Mouse (Mus musculus) left cerebral cortex, adult 2 months (tissue): ENCODE data around the gene Npepps. TPM values are rescaled to one million over a fixed set of nuclear protein-coding genes. Genes with fewer than 3 reads are reported as not detected.
A peak's percentile ranks its signal among the peaks of the same experiment; 100 is the strongest.

Source experiments
- DNase-seq, 2 experiments: peaks; one replicate each; pipeline ENCODE4 v3.0.0; 2021 to 2022; ENCODE audit warnings: low spot score in 2 of 2, mixed read lengths in 1 of 2; ENCODE audit errors: extremely low spot score in 1 of 2
- H3K27ac ChIP-seq: fragments of 200-600 bp; 2 replicates; pipeline ENCODE4 v1.8.1; 2022
- H3K4me3 ChIP-seq: fragments of 200-600 bp; 2 replicates; pipeline ENCODE4 v1.8.1; 2022
- CTCF ChIP-seq: fragments of 200-600 bp; IDR thresholded peaks from 2 replicates; pipeline ENCODE4 v1.8.1; 2022; ENCODE audit warnings: antibody characterized with exemption, mild to moderate bottlenecking, moderate library complexity
- intact Hi-C: fragments of 180-260 bp; cut with DNase I; formaldehyde crosslinking; loops from one replicate; pipeline ENCODE4 v1.15.1; 2025
- total RNA-seq, 2 experiments: library from RNA; stranded (reverse); gene quantifications; 2 replicates each; pipeline ENCODE4 v1.2.3; 2021

Gene Npepps
- total RNA-seq, 2 experiments from 2014 or later: 142 to 143 TPM

DNA sequence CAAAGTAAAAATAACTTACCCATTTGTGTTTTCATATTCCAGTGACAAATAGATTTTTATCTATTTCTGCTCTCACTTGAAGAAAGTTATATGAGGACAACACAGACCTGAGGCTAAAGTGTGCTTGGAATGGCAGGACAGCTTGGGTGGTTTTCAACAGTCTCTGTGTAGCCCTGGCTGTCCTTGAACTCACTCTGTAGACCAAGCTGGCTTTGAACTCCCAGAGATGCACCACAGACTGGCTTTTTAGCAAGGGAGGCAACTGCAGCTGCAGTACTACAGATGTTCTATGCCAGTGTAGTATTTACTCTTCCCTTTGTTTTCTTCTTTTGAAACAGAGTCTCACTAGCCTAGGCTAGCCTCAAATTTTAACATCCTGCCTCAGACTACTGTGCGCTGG, 54.3 kb downstream of the Npepps start:
- DNase-seq: no peak
- intact Hi-C loops: no loop called here
- Histone ChIP-seq H3K27ac (no peak overlapping the region), H3K4me3 (no peak overlapping the region)
- TF ChIP-seq CTCF: no peak

DNA sequence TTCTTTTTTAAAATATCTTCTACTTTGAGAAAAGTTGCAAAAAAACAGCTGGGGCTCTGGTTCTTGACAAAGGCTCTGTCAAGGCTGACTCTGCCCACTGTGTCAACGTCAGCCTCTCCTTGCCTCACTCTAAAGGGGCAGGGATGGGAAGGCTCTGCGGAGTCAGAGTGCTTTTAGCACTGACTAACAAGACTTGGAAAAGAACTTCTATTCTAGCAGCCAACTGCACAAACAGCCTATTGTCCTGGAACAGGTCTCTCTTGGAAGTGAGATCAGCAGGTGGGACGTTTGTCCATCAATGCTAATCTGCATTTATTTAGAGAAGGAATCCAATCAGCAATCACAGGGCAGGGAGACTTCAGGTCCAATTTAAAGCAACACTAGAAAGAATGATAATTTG, 57.0 kb downstream of the Npepps start:
- no peak for TF ChIP-seq CTCF
- H3K4me3 ChIP-seq: no peak overlapping the region
- no peak overlapping the region for H3K27ac ChIP-seq
- no peak for DNase-seq
- intact Hi-C loops: no loop called here

DNA sequence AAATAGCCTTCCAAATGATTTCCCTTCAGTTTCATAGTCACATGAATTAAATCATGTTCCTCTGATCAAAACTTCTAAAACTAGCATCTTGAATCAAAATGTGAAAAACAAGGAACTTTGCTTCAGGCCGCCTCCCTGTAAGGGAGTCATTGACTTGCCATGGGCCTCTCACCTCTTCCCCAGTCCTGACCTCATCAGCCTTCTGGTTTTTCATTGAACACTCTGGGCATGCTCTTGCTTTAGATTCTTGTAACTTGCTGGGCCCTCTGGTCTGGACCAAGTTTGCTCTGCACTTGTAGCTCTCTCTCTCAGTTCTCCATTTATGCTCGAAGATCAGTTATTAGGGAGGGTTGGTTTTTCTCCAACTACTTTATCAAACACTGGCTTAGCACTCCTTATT, 58.8 kb downstream of the Npepps start:
- no peak for TF ChIP-seq CTCF
- intact Hi-C loops: no loop called here
- no peak for DNase-seq
- Histone ChIP-seq H3K4me3 (no peak overlapping the region), H3K27ac (no peak overlapping the region)

DNA sequence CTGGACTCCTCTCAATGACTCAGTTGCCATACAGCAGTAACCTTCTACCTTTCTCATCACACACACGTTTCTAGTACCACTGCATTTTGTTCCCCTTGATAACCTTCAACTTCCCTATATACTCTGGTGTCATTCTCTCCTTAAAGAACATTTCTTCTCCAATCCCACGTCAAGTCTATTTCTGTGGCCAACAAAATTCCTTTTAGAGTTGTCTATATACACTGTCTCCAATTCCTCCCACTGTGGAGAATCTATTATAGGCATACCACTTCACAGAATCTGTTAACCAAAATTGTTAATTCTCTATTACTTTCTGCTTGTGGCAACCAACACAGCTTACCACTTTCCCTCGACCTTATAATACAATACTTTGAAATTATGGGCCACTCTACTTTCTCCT, 60.2 kb downstream of the Npepps start:
- no peak for TF ChIP-seq CTCF
- intact Hi-C loops: no loop called here
- H3K4me3 ChIP-seq: no peak overlapping the region
- peak overlapping the region; percentile 62 for H3K27ac ChIP-seq
- no peak for DNase-seq

DNA sequence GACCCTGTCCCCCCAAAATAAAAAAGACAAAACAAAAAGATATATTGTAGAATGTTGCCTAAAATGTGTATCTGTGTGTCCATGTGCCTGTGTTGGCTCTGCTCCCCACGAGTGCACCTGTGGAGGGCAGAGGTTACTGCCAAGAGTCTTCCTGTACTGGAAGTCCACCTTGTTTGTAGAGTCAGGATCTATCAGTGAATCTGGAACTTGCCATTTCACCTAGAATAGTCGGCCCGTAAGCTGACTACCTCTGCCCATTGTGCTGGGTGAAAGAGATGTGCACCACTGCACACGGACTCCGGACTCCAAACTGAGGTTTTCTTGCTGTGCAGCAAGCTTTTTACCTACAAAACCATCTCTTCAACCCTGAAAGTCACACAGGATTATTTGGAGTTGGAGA, 66.0 kb downstream of the Npepps start:
- intact Hi-C loops: no loop called here
- H3K27ac ChIP-seq: no peak overlapping the region
- DNase-seq: no peak

DNA sequence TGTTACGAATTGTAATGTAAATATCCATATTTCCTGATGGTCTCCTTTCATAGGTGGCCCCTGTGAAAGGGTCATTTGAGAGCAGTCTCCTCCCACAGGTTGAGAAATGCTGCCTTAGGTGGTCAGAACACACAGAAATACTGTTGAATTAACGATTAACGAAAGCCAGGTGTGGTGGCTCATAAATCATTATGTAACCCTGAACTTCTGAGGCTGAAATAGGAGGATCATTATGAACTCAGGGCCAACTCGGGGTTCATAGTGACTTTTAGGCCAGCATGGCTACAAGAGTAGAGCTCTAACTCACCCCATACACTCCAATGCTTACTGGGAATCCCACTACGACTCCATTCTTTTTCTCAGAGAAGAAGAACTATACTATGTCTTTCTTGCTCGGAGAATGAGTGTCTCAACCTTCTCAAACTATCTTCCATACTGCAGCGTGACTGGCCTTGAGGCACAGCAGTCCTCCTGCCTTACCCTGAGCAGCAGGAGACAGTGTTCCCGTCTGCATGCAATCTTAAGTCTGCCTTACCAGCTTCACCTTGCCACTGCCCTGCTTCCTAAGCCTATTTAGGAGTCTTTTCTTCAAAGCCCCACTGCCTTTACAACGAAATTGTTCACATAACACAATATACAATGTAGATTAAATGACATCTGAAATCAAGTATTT, 69.6 kb downstream of the Npepps start:
- no peak for DNase-seq
- TF ChIP-seq CTCF: no peak
- intact Hi-C loops: no loop called here
- H3K4me3 ChIP-seq: no peak overlapping the region
- H3K27ac ChIP-seq: no peak overlapping the region

More for the DNA sequence above, 66.0 kb downstream of the Npepps start:
- no peak overlapping the region for H3K4me3 ChIP-seq
- TF ChIP-seq CTCF: no peak

DNA sequence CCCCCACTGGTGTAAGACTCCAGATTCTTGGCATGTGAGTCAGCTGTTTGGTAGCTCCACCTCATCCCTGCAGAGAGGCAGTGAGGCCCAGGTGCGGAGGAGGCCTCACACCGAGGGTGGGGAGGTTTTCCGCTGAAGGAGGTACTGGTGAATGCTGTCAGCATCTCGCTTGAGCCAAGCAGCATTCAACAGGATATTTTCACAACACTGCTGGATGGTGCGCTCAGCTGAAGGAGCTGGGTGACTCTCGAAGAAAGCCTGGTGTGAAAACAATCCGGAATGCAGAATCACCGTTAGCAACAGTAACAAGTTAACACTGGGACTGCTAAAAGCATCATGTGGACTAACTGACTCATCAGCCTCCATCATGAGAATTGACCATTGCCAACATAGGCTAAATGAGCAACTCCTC, 73.4 kb downstream of the Npepps start:
- peak; percentile 57 to 69 for DNase-seq

DNA sequence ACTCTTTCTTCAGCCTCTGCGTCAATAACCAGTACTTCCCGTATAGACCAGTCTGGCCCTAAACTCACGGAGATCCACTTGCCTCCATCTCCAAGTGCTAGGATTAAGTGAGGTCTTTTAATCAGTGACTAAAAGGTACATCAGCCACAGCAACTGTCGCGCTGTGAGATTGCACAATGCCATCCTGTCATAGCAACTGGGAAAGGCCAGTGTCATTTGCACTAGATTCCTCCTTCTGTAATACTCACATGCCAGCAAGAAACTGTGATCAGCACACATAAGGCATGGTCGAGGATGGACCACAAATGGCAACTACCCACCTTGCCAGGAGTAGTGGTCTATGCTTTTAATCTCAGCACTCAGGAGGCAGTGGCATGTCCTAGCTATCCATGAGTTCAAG, 80.9 kb downstream of the Npepps start:
- no peak for TF ChIP-seq CTCF
- no peak for DNase-seq
- intact Hi-C loops: loop anchor here (5.0 kb wide), 1 partner anchor 128 kb away; no protein-coding TSS in a partner anchor
- no peak overlapping the region for H3K4me3 ChIP-seq
- no peak overlapping the region for H3K27ac ChIP-seq

More for the DNA sequence above, 73.4 kb downstream of the Npepps start:
- intact Hi-C loops: no loop called here
- Histone ChIP-seq H3K4me3 (no peak overlapping the region), H3K27ac (peak overlapping the region; percentile 64)
- TF ChIP-seq CTCF: no peak

DNA sequence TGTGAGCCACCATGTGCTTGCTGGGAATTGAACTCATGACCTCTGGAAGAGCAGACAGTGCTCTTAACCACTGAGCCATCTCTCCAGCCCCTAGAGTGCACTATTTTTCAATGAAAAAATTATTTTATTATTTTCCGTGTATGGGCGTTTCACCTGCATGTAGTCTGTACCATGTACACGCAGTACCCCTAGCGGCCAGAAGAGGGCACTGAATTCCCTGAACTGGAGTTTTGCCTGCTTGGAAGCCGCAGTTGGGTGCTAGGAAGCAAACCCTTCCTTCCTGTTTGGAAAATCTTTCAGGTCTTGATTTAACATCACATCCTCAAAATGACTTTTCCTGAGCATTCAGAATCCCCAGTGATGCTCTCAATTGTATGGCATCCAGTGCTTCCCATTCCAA, 81.8 kb downstream of the Npepps start:
- H3K27ac ChIP-seq: no peak overlapping the region
- intact Hi-C loops: loop anchor here (5.0 kb wide), 1 partner anchor 129 kb away; no protein-coding TSS in a partner anchor
- TF ChIP-seq CTCF: peak; percentile 72
- H3K4me3 ChIP-seq: no peak overlapping the region
- no peak for DNase-seq

DNA sequence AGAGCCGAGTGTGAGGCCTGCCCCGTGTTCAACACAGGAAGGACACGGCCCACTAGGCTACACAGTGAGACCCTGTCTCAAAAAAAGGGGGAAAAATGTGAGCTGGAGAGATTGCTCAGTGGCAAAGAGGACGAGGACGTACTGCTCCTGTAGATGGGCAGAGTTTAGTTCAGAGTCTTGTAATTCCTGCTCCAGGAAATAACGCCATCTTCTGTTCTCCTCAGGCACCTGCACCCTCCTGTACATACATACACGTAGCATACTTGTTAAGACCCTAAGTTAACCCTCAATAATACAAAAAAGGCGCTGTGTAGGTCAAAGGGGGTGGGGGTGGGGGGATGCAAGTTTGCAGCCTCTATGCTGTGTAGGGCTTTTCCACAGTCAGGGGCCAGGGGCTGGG, 83.4 kb downstream of the Npepps start:
- no peak for DNase-seq
- intact Hi-C loops: loop anchor here (5.0 kb wide), 1 partner anchor 130 kb away; no protein-coding TSS in a partner anchor
- no peak overlapping the region for H3K27ac ChIP-seq
- no peak overlapping the region for H3K4me3 ChIP-seq
- TF ChIP-seq CTCF: no peak

DNA sequence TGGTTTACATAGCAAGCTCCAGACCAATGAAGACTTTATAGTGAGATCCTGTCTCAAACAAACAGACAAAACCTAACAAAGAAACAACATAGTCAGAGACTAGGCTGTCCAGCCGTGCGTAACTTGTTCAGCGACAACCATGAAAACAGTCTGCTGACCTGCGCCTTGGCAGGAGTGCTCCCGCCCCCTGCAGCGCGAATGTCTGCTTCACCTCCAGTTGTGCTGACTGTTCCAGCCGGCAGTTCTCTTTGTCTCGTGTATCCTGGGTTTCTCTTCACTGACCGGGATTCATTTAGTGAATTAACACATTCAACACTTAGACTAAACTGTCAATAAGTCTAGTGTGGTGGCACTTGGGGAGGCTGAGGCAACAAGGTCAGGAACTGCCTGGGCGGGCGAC, 83.9 kb downstream of the Npepps start:
- H3K4me3 ChIP-seq: no peak overlapping the region
- DNase-seq: no peak
- H3K27ac ChIP-seq: no peak overlapping the region
- TF ChIP-seq CTCF: no peak
- intact Hi-C loops: loop anchor here (5.0 kb wide), 1 partner anchor 131 kb away; no protein-coding TSS in a partner anchor

DNA sequence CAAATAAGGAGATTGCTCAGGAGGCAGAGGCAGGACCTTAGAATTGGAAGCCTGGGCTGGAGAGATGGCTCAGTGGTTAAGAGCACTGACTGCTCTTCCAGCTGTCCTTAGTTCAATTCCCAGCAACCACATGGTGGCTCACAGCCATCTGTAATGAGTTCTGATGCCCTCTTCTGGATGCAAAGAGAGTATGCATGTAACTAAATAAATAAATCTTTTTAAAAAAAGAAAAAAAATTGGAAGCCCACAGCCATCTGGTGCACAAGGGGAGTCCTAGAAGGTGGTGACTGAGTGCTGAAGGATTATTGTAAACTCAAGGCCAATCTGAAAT, 87.9 kb downstream of the Npepps start:
- no peak overlapping the region for H3K27ac ChIP-seq
- intact Hi-C loops: no loop called here
- DNase-seq: no peak
- peak; percentile 23 for TF ChIP-seq CTCF
- no peak overlapping the region for H3K4me3 ChIP-seq

DNA sequence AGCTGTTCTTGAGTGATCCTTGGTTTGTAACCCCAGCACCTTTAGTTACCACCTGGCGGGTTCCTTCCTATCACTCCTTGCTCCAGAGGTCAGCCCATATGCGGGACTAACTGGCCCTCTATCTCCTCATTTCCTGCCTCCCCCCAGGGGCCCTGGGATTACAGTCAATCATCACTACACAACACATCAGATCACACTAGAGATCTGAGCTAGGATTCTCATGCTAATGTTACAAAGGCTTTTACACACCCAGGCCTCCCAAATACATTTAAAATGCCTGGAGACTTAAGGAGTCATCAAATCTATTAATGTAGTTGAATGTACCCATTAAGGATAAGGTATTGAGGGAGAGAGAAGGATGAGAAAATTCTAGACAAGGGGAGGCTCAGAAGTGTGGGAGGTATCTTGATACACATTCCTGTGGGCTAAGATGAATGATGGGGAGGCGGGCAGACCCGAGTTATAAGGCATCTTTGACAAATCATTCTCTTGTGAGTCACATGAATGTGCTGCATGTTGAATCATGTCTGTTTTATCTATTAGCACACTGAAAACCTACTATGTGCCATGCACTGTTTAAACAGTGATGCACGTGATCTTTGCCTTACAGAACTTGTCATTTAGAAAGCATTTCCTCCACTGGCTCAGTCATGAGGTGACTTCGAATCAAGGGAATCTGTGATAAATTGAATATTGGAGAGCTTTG, 88.4 kb downstream of the Npepps start:
- no peak overlapping the region for H3K27ac ChIP-seq
- intact Hi-C loops: no loop called here
- TF ChIP-seq CTCF: no peak
- H3K4me3 ChIP-seq: no peak overlapping the region
- DNase-seq: no peak
